8 mouse cellular contexts compared by ENCODE assay signal in genomic region chr11:51391548-51391947, GRCm38 (mm10).
A peak's percentile ranks its signal among the peaks of the same experiment; 100 is the strongest.
DNase-seq lines count a peak whose midpoint lies in the region; ATAC-seq and TF ChIP-seq lines count a peak whose summit lies in the region.

No protein-coding gene starts in this region.

- no peak for TF ChIP-seq EP300 in stomach, postnatal 0 days (optimal IDR thresholded peaks at IDR 0.05)

- no peaks in the 10 kb centered on the region for H3K9me3 ChIP-seq in midbrain, embryonic 14.5 days (ENCODE audit: control insufficient read depth, low read length)
- no peaks in the 10 kb centered on the region for H3K9me3 ChIP-seq in midbrain, embryonic 15.5 days
- H3K9me3 ChIP-seq in limb, embryonic 12.5 days: no peaks in the 10 kb centered on the region
- H3K9me3 ChIP-seq in stomach, postnatal 0 days (ENCODE audit: control insufficient read depth, low read length): no peaks in the 10 kb centered on the region

- no peak overlapping the region for H3K4me3 ChIP-seq in midbrain, embryonic 14.5 days (replicated peaks; ENCODE audit: low read depth, low read length)
- H3K4me3 ChIP-seq in midbrain, embryonic 15.5 days: no peak overlapping the region
- H3K4me3 ChIP-seq in limb, embryonic 12.5 days (replicated peaks): no peak overlapping the region
- no peak overlapping the region for H3K4me3 ChIP-seq in stomach, postnatal 0 days (ENCODE audit: low read depth, low read length)

- no peaks in the 10 kb centered on the region for H3K4me1 ChIP-seq in midbrain, embryonic 14.5 days (ENCODE audit: control insufficient read depth, insufficient read depth, low read length)
- H3K4me1 ChIP-seq in midbrain, embryonic 15.5 days: no peaks in the 10 kb centered on the region
- peaks cover 61% of the 10 kb centered on the region for H3K4me1 ChIP-seq in limb, embryonic 12.5 days (replicated peaks)
- H3K4me1 ChIP-seq in stomach, postnatal 0 days (replicated peaks; ENCODE audit: control insufficient read depth, insufficient read depth): peaks cover 3% of the 10 kb centered on the region; the same call in 1 of the 2 replicates

- DNase-seq in midbrain, embryonic 14.5 days: peak; percentile 30
- DNase-seq in gastrocnemius, postnatal 25 days: peak; percentile 42
- DNase-seq in stomach, postnatal 0 days (ENCODE audit: low spot score): peak; percentile 21
- DNase-seq in kidney, adult 11 months: no peak
- DNase-seq in urinary bladder, postnatal 10 days (ENCODE audit: low spot score): no peak

- H3K9ac ChIP-seq in midbrain, embryonic 14.5 days (replicated peaks; ENCODE audit: low read length): no peak overlapping the region
- no peak overlapping the region for H3K9ac ChIP-seq in midbrain, embryonic 15.5 days
- no peak overlapping the region for H3K9ac ChIP-seq in limb, embryonic 12.5 days (replicated peaks)
- no peak overlapping the region for H3K9ac ChIP-seq in stomach, postnatal 0 days (ENCODE audit: low read length)

- 73% methylated on average over 4 of the region's 4 CpGs for WGBS in midbrain, embryonic 14.5 days
- 69% methylated on average over 4 of the region's 4 CpGs for WGBS in midbrain, embryonic 15.5 days
- 75% methylated on average over 4 of the region's 4 CpGs for WGBS in limb, embryonic 12.5 days
- WGBS in stomach, postnatal 0 days: 48% methylated on average over 4 of the region's 4 CpGs

- H3K27ac ChIP-seq in midbrain, embryonic 14.5 days (replicated peaks; ENCODE audit: low read depth, low read length): no peak overlapping the region
- no peak overlapping the region for H3K27ac ChIP-seq in midbrain, embryonic 15.5 days
- H3K27ac ChIP-seq in limb, embryonic 12.5 days: peak overlapping the region; percentile 86
- H3K27ac ChIP-seq in stomach, postnatal 0 days (replicated peaks): peak overlapping the region; percentile 24; the same call in 1 of the 2 replicates

- ATAC-seq in midbrain, embryonic 14.5 days (ENCODE audit: low FRiP score, low TSS enrichment): no peak
- no peak for ATAC-seq in midbrain, embryonic 15.5 days (replicated peaks)
- no peak for ATAC-seq in limb, embryonic 12.5 days (ENCODE audit: insufficient number of reproducible peaks, insufficient read depth, low FRiP score, low TSS enrichment, low read depth)
- ATAC-seq in stomach, postnatal 0 days (ENCODE audit: low FRiP score, low TSS enrichment): peak; percentile 63; the same call in 1 of the 2 replicates
- ATAC-seq in inflammation-experienced regulatory T-cells, adult 6 months: no peak

- no peak for TF ChIP-seq CTCF in stomach, postnatal 0 days (IDR thresholded peaks at IDR 0.05; ENCODE audit: low read depth)

- H3K36me3 ChIP-seq in midbrain, embryonic 14.5 days (ENCODE audit: control insufficient read depth, insufficient read depth, low read length): no peaks in the 10 kb centered on the region
- H3K36me3 ChIP-seq in midbrain, embryonic 15.5 days (replicated peaks): no peaks in the 10 kb centered on the region
- no peaks in the 10 kb centered on the region for H3K36me3 ChIP-seq in limb, embryonic 12.5 days
- H3K36me3 ChIP-seq in stomach, postnatal 0 days (ENCODE audit: control insufficient read depth, insufficient read depth, low read length): no peaks in the 10 kb centered on the region

- no peaks in the 10 kb centered on the region for H3K27me3 ChIP-seq in midbrain, embryonic 14.5 days (ENCODE audit: control insufficient read depth, insufficient read depth, low read length)
- no peaks in the 10 kb centered on the region for H3K27me3 ChIP-seq in midbrain, embryonic 15.5 days (replicated peaks)
- H3K27me3 ChIP-seq in limb, embryonic 12.5 days: no peaks in the 10 kb centered on the region
- no peaks in the 10 kb centered on the region for H3K27me3 ChIP-seq in stomach, postnatal 0 days (ENCODE audit: control insufficient read depth, insufficient read depth, low read length)

- no peak overlapping the region for H3K4me2 ChIP-seq in midbrain, embryonic 14.5 days (ENCODE audit: low read length)
- no peak overlapping the region for H3K4me2 ChIP-seq in midbrain, embryonic 15.5 days
- H3K4me2 ChIP-seq in limb, embryonic 12.5 days: no peak overlapping the region
- H3K4me2 ChIP-seq in stomach, postnatal 0 days (replicated peaks; ENCODE audit: low read depth): no peak overlapping the region

Comparison
In these comparisons a context has a peak if more than half of its experiments do, and no peak if none do; other contexts are left out.
1. DNase-seq: peak in midbrain, embryonic 14.5 days (single experiment), gastrocnemius, postnatal 25 days (single experiment) and stomach, postnatal 0 days (single experiment); none in kidney, adult 11 months (single experiment) and urinary bladder, postnatal 10 days (single experiment).
2. H3K27ac ChIP-seq: peak in limb, embryonic 12.5 days (single experiment) and stomach, postnatal 0 days (single experiment); none in midbrain, embryonic 14.5 days (single experiment) and midbrain, embryonic 15.5 days (single experiment).